16 mouse cellular contexts compared by ENCODE assay signal in the genomic region with DNA sequence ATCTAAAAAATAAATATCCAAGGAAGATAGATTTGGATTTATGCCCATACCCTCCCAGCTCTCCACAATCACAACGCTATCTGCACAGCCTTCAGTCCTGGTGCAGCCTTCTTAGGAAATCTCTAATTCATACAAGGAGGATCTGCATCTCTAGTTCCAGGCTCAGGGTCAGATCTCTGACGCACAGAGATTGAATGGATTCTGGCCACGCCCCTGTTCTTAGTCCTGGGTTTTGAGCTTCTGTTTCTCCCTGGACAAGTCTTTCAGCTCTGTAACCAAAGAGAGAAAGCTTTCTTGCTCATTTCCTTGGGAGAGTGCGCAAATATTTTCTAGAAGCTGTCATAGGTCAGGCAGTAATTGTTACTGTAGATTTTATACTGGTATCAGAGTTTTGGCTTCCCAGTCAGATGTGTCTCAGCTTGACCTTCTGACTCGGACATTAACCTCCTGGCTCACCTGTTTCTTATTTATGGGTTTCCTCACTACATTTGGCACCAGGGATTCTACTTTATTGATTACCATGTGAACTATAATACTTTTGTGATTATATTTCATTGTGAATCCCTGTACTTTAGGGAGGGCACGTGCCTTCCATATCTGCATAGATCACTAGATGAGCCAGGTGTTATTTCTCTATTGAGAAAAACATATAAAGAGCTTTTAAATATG.
DNase-seq lines count a peak whose midpoint lies in the region.
"Had no signal": no experiment of that assay in that cellular context is flagged by ENCODE, and none has a peak within 500 bp of the region (broad histone marks: within the 10 kb centered on the region; RNA-seq: fewer than 3 reads in every experiment).

No protein-coding gene starts in this region.

- peak; percentile 55 to 60 for DNase-seq in adrenal gland, adult (ENCODE audit: inconsistent age in 2 of 2, low spot score in 1 of 2)
- DNase-seq in adrenal gland, adult 18-20 months (ENCODE audit: low spot score in 2 of 2): no peak
- DNase-seq in NIH3T3 (ENCODE audit: low read depth): peak; percentile 17
- DNase-seq in adrenal gland, postnatal 14 days: peak; percentile 19
- no peak for DNase-seq in heart, adult 8-10 months (ENCODE audit: low spot score)
- DNase-seq in spleen, postnatal 14 days (ENCODE audit: low spot score in 2 of 2): no peak
- DNase-seq: cerebellum, adult 11 months; cerebellum, adult 2 months; cerebellum, adult 9-11 months; cerebellum, postnatal 25 days; forebrain, postnatal 0 days; gastrocnemius, postnatal 25 days; heart, adult 18-20 months; heart, postnatal 14 days; heart, postnatal 4 days; kidney, adult 18-20 months had no signal

Comparison
In these comparisons a context has a peak if more than half of its experiments do, and no peak if none do; other contexts are left out.
1. DNase-seq: peak in adrenal gland, adult (2 of 2), NIH3T3 (single experiment) and adrenal gland, postnatal 14 days (single experiment); none in adrenal gland, adult 18-20 months (0 of 2), heart, adult 8-10 months (single experiment) and spleen, postnatal 14 days (0 of 2).